Mouse (Mus musculus): ENCODE results near the gene Naaladl1.

DNA sequence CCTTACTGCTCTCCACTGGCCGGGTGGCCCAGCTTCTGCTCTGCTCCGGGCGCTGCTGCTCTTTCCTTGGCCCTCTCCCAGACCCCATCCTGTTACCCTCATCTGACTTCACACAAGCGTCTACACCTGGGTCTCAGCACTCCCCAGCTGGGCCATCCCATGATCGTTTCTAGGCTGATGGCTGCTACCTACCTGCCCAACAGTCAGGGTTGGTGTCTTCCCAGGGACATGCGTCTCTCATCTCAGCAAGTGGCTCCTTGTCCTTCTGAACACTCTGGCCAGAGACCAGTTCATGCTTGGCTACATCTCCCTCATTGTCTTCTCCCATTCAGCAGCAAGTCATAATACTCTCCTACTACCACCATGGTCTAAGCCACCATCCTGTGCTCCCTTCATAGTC lies 34.1 kb downstream of the Naaladl1 start:
- TF ChIP-seq USF1 (IDR thresholded peaks at IDR 0.05; ENCODE audit: low read depth) (no peak), E2F4 (IDR thresholded peaks at IDR 0.05; ENCODE audit: insufficient read depth) (no peak), REST (IDR thresholded peaks at IDR 0.05; ENCODE audit: insufficient read depth, insufficient read length) (no peak), POLR2A (IDR thresholded peaks at IDR 0.05; ENCODE audit: insufficient read length, low read depth) (no peak)
